Mouse (Mus musculus) hindbrain, embryonic 10.5 days (tissue): ENCODE measurements around the gene Stat3. TPM values are rescaled to one million over a fixed set of nuclear protein-coding genes. Genes with fewer than 3 reads are reported as not detected.

Experiments used
- DNase-seq: peaks from one replicate; pipeline ENCODE4 v3.0.0-alpha.2; 2017; ENCODE audit warnings: low spot score
- H3K27ac ChIP-seq: fragments of 300-500 bp; sonication (generic); 2 replicates; pipeline ENCODE4 v1.5.1; 2016; ENCODE audit warnings: mild to moderate bottlenecking, moderate library complexity
- H3K27me3 ChIP-seq: fragments of 300-500 bp; sonication (generic); 2 replicates; pipeline ENCODE4 v1.6.1; 2016; ENCODE audit warnings: mild to moderate bottlenecking; ENCODE audit not compliant: poor library complexity, insufficient read depth, severe bottlenecking
- H3K36me3 ChIP-seq: fragments of 300-500 bp; sonication (generic); 2 replicates; pipeline ENCODE4 v1.6.1; 2016; ENCODE audit warnings: mild to moderate bottlenecking, moderate library complexity
- H3K4me1 ChIP-seq: fragments of 300-500 bp; sonication (generic); replicated peaks from 2 replicates; pipeline ENCODE4 v1.6.1; 2016; ENCODE audit warnings: mild to moderate bottlenecking
- H3K4me3 ChIP-seq: fragments of 300-500 bp; sonication (generic); 2 replicates; pipeline ENCODE4 v1.5.1; 2016; ENCODE audit warnings: mild to moderate bottlenecking, moderate library complexity
- H3K9me3 ChIP-seq: fragments of 300-500 bp; sonication (generic); 2 replicates; pipeline ENCODE4 v1.6.1; 2016; ENCODE audit warnings: mild to moderate bottlenecking, moderate library complexity
- whole genome bisulfite sequencing: fragments of 180-500 bp; shearing (Covaris S2); methylation state at CpG from one replicate; pipeline ENCODE4 v1.1.7; 2016; 5-methylcytosine and 5-hydroxymethylcytosine counted together
- polyA plus RNA-seq: library from polyadenylated mRNA; unstranded; fragments of >200 nt; fragmentation: Nextera tagmentation; extraction: Ambion mirVana; gene quantifications from 2 replicates; pipeline ENCODE4 v1.2.1, GENCODE M21; 2016

The Stat3 gene
- polyA plus RNA-seq, 1 experiment from 2014 or later = 31.5 TPM

DNA sequence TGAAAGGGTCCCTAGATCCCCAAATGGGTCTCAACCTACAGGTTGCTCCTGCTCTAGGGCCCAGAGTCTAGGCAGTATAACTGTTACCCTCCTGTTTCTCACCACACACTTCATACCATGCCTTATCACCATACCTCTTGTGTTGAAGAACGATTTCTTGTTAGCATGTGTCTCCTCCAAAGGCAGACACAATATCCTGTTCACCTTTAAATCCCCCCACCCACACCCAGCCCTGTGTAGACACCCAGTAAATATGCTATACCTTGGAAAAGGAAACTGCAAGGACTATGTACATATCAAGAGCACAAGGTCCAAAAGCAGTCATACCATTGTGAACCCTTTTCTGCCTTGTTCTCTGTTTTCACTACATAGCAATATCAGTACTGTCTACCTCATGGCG lies 87.3 kb downstream of the Stat3 start:
- H3K27ac ChIP-seq = no peak overlapping the region
- H3K4me1 ChIP-seq = peaks cover 29% of the 10 kb centered on the region
- H3K27me3 ChIP-seq = peaks cover 69% of the 10 kb centered on the region
- no peak overlapping the region for H3K4me3 ChIP-seq
- WGBS = 94% methylated on average over 2 of the region's 2 CpGs
- DNase-seq = no peak
- H3K9me3 ChIP-seq = no peaks in the 10 kb centered on the region
- H3K36me3 ChIP-seq = no peaks in the 10 kb centered on the region

DNA sequence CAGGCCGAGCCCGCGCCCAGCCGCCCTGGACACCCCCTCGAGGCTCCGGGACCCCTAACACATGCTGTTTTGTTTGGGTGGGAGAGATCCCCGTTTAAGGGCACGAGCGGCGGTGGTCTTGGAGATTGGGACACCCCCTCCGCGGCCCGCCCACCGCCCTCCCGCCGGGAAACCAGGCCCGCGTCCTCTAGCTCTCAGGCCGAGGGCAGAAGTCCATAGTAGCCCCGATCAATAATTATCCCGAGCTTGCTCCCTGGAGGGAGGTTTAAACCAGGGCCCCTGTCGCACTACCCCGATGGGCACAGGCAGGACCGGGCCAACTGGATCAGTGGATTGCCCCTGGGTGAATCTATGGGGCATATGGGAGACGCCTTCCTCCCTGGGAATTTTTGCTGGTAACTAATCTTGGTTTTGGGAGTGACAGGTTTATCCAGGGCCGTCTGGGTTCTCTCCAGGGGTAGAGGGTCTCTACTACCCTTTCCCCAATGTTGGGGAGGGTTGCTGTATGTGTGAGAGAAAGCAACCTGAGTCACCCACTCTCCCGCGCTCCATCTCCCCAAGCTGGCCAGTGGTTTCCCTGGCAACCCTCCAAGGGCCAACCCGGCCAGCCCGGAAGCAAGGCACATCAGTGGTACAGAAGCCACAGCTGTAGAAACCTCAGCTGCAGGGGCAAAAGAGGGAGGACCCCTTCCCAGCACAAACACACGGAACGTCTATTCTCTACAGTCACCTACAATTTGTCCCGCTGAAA lies 88.4 kb downstream of the Stat3 start:
- H3K27me3 ChIP-seq = peaks cover 58% of the 10 kb centered on the region
- no peaks in the 10 kb centered on the region for H3K9me3 ChIP-seq
- H3K4me1 ChIP-seq = peaks cover 29% of the 10 kb centered on the region
- H3K4me3 ChIP-seq = peak overlapping the region; percentile 79
- peak overlapping the region; percentile 90 for H3K27ac ChIP-seq
- no peaks in the 10 kb centered on the region for H3K36me3 ChIP-seq
- peak; percentile 59 for DNase-seq
- WGBS = under 1% methylated on average over 33 of the region's 33 CpGs

DNA sequence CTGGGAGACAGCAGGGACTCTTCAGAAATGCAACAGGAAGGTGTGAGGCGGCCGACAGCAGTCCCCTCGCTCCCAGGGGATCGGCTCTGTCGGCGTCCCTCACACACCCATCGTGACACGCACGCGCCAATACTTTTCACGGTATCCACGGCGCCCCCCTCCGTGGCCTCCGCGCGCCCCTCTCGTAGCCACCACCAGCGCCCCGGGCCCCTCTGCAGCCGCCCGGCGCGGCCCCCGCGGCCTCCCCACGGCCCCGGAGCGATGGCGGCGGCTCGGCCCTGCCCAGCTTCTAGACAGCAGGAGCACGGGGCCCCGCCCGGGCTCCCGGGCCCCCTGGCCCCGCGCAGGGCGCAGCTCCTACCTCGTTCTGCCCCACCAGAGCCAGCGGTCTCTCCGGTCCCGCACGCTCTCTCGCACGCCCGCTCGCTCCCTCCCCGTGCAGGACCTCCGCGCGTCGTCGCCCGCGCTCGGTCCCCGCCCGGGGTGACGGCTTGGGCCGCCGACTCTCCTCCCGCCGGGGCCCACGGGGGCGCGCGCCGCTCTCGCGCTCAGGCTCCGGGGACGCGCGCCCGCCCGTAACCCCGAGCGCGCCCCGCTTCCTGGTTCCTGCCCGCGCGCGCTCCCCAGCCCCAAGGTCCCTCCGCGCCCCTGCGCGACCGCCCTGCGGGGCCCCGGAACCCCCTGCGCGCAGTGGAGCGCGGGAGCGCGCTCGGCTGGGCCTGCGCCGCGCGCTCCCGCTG lies 89.1 kb downstream of the Stat3 start, which contains the start of gene Stat5b:
TSS of gene Stat5b (minus strand) at position 687 of the 740 bp plus-strand sequence.
- peak within 1 kb of the TSS; percentile 79 for H3K4me3 ChIP-seq
- DNase-seq = peak; percentile 67
- WGBS = under 1% methylated on average over 104 of the region's 104 CpGs
- peak within 1 kb of the TSS; percentile 90 for H3K27ac ChIP-seq
- no peaks in the 10 kb centered on the region for H3K36me3 ChIP-seq
- H3K9me3 ChIP-seq = no peaks in the 10 kb centered on the region
- H3K27me3 ChIP-seq = peaks cover 50% of the 10 kb centered on the region
- peaks cover 29% of the 10 kb centered on the region for H3K4me1 ChIP-seq

DNA sequence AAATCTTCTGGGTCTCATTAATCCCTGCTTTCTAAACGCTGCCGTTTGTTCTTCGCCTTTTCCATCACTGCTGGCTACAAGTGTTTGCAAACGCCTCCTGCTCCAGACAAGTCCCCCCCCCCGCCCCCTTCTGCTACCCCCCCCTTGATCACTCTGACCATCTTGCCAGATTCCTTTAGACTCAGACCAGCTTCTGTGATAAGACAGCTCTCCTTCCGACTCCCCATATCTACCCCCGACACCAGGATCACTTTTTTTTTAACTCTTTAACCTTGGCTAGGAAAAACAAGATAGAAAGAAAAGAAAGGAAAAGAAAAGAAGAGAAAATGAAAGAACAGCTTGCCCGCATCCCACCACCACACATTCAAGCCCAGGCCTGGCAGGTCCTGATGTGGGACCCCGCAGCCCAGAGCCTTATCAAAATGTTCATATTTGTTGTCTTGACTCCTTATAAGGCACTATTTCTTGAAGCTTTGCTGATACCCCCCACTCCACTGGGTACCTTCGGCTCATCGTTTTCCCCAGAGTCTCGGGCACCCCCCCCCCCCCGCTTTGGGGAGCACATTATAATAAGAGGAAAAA lies 89.8 kb downstream of the Stat3 start:
- Histone ChIP-seq H3K9me3 (no peaks in the 10 kb centered on the region), H3K4me1 (peaks cover 29% of the 10 kb centered on the region), H3K36me3 (no peaks in the 10 kb centered on the region), H3K4me3 (peak overlapping the region; percentile 79), H3K27ac (peak overlapping the region; percentile 90), H3K27me3 (peaks cover 45% of the 10 kb centered on the region)
- peak; percentile 10 for DNase-seq
- 5% methylated on average over 13 of the region's 13 CpGs for WGBS

DNA sequence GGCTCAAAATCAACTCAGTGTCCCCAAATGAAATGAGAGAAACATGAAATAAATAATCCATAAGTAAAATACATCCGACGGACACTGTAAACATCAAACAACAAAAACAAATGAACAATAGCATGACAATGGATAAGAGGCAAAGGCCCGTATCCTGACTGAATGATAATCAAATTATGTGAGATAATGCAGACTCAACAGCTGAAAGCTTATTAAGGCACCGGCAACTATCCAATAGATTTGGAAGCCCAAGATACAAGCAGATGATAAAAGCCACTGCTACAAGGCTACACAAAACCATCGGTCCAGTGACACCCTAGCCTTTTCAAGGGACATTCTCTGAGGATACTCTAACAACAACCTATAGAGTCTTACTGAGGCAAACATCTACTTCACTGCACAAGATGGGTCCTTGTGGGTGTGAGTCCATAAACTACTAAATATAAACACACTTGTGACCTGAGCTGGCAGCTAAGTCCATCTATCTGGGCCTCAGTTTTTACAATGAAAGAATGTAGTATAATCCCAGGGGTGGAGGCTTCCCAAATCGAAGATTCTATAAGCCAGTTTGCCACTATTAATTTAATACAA lies 90.5 kb downstream of the Stat3 start:
- Histone ChIP-seq H3K36me3 (no peaks in the 10 kb centered on the region), H3K4me1 (peaks cover 29% of the 10 kb centered on the region), H3K27me3 (peaks cover 38% of the 10 kb centered on the region), H3K27ac (no peak overlapping the region), H3K9me3 (no peaks in the 10 kb centered on the region), H3K4me3 (peak overlapping the region; percentile 79)
- DNase-seq = no peak
- WGBS = 75% methylated on average over 6 of the region's 6 CpGs

DNA sequence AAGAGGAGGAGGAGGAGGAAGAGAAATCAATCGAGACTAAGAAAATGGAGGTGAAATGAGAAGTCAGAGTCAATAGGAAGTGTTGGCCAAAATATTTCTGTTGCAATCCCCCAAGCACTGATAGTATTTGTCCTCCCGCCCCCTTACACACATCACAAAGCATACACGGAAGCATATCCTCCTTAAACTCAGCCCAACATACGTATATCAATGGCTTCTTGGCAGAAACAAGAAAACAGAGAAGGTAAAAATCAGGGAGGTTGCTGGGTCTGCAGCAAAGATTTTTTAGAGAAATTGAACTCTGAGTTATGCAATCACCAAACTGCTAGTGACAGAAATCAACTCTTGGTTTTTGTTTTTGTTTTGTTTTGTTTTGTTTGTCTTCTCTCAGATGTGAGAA lies 91.3 kb downstream of the Stat3 start:
- Histone ChIP-seq H3K4me1 (peaks cover 29% of the 10 kb centered on the region), H3K27me3 (peaks cover 34% of the 10 kb centered on the region), H3K36me3 (no peaks in the 10 kb centered on the region), H3K4me3 (no peak overlapping the region), H3K9me3 (no peaks in the 10 kb centered on the region), H3K27ac (no peak overlapping the region)
- 79% methylated on average over 4 of the region's 4 CpGs for WGBS
- DNase-seq = no peak

DNA sequence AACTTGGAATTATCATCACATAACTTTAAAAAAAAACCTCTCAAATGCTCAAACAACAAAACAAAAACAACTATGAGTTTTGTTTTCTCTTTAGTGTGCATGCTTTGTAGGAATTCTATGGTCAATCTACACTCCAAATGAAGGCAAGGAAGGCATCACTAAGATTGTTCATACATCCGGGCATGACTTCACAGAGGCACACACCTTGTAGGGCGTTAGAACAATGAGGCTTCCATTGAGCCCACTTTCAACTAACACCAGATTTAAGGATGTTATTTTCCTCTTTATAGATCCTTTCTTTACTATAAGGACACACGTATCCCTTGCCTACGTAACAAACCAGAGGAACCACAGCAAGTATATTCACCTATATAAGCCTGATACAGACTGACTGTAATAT lies 91.8 kb downstream of the Stat3 start:
- Histone ChIP-seq H3K9me3 (no peaks in the 10 kb centered on the region), H3K4me3 (no peak overlapping the region), H3K4me1 (peaks cover 29% of the 10 kb centered on the region), H3K27me3 (peaks cover 29% of the 10 kb centered on the region), H3K36me3 (no peaks in the 10 kb centered on the region), H3K27ac (no peak overlapping the region)
- no peak for DNase-seq
- WGBS = 88% methylated on average over 4 of the region's 4 CpGs

DNA sequence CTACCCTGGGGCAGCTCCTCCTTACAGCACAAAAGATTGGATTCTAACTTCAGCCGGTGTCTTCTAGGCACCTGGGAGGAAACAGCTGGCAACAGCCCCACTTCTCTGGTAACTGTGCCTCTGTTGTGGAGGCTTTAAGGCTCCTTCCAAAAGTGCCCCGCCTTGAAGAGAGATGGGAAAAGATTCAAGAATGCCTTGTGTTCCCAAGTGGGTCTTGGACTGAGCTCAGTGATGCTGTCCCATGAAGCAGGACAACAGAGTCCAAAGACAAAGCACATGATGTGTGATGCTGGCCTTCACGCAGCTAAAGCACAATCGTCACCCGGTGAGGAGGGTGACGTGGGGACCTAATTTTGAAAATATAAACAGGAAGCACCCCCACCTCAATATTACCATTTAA lies 93.5 kb downstream of the Stat3 start:
- Histone ChIP-seq H3K27ac (no peak overlapping the region), H3K36me3 (no peaks in the 10 kb centered on the region), H3K4me1 (peaks cover 19% of the 10 kb centered on the region), H3K4me3 (no peak overlapping the region), H3K9me3 (no peaks in the 10 kb centered on the region), H3K27me3 (peaks cover 15% of the 10 kb centered on the region)
- no peak for DNase-seq
- WGBS = 83% methylated on average over 6 of the region's 6 CpGs

DNA sequence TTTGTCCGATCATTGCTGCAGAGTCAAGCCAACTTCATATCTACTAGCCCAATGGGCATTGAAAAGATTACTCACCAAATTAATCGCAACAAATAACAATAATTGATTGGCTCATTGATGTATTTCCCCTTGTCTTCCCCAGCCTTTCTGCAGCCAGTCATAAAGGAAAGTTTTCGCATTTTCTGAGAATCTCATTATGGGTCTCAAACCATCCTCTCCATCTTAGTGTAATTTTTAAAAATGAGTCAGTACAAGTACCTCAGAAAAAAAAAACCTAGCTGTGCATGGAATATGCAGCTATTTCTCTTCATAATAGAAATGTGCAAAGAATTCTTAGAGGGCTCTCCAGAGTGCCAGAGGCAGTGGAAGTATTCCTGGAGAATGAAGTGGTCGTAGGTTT lies 95.2 kb downstream of the Stat3 start:
- Histone ChIP-seq H3K27ac (no peak overlapping the region), H3K4me3 (no peak overlapping the region), H3K27me3 (peaks cover 12% of the 10 kb centered on the region), H3K4me1 (peaks cover 8% of the 10 kb centered on the region), H3K36me3 (no peaks in the 10 kb centered on the region), H3K9me3 (no peaks in the 10 kb centered on the region)
- WGBS = 89% methylated on average over 4 of the region's 4 CpGs
- DNase-seq = no peak

DNA sequence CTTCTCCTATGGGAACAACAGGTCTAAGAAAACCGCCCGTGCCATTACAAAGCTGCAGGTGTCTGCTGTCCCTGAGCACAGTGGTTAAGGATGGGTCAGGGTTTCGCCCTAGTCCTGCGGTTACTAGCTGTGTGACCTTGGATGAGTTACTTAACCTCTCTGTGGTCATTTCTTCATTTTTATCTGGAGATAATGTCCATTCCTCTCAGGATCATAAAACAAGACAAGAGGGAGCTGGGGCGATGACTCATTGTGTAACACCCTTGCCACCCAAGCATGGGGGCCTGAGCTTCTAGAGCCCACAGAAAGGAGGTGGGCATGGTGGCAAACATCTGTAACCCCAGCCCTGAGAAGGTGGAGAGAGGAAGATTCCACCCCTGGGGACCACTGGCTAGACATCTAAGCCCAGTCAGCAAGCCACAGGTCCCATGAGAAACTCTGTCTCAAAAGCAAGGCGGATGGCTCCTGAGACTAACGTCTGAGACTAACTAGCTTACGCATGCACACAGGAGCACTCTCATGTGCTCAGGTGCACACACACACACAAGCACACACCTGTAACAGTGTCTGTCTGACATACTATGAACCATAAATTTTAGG lies 96.2 kb downstream of the Stat3 start:
- no peaks in the 10 kb centered on the region; the same call in 1 of the 2 replicates for H3K4me1 ChIP-seq
- H3K9me3 ChIP-seq = no peaks in the 10 kb centered on the region
- H3K27ac ChIP-seq = no peak overlapping the region
- 0 out of 2 replicates have a peak, but pooled peaks cover 3% of the 10 kb centered on the region for H3K27me3 ChIP-seq
- no peak overlapping the region for H3K4me3 ChIP-seq
- no peaks in the 10 kb centered on the region for H3K36me3 ChIP-seq
- WGBS = 94% methylated on average over 8 of the region's 8 CpGs
- DNase-seq = no peak

DNA sequence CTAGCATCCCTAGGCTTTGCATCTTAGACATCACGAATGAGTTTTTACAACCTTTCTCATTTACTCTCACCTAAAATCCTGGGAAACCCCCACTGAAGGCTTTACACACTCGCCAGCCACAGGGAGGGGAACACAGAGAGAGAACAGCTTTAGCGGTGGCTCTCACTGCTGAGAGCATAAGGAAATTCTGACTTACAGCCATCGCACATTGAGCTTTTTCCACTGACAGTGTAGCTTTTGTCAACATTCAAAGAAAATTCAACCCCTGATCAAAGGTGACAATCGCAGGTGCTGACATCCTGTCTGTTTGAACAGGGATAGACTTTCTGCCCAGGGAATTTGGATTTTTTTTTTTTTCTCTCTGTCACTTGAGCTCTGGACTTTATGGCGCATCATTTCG lies 97.3 kb downstream of the Stat3 start:
- no peaks in the 10 kb centered on the region for H3K36me3 ChIP-seq
- 84% methylated on average over 7 of the region's 7 CpGs for WGBS
- H3K27me3 ChIP-seq = no peaks in the 10 kb centered on the region
- H3K9me3 ChIP-seq = peaks cover 4% of the 10 kb centered on the region
- DNase-seq = no peak
- no peak overlapping the region for H3K27ac ChIP-seq
- H3K4me3 ChIP-seq = no peak overlapping the region
- no peaks in the 10 kb centered on the region; the same call in 1 of the 2 replicates for H3K4me1 ChIP-seq

DNA sequence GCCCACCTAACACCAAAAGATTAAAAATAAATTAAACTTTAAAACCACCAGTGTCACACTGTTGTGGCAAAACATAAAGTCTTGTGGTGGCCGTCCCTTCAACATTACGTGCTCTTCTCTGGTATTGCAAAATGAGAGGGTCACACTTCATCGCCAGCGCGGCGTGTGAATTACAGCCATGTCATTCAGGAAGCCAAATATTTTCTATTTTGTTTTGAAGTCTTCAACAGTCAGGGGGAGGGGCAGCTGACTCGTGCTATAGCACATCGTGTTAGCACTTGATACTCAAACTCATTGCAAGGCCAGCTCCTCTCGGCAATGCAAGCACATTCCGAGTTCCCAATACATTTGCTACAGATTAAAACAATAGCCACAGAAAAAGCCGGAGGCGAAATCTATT lies 98.5 kb downstream of the Stat3 start:
- DNase-seq = no peak
- no peak overlapping the region for H3K4me3 ChIP-seq
- peaks cover 4% of the 10 kb centered on the region for H3K9me3 ChIP-seq
- no peaks in the 10 kb centered on the region; the same call in 1 of the 2 replicates for H3K4me1 ChIP-seq
- H3K36me3 ChIP-seq = no peaks in the 10 kb centered on the region
- H3K27me3 ChIP-seq = no peaks in the 10 kb centered on the region
- WGBS = 76% methylated on average over 12 of the region's 12 CpGs
- H3K27ac ChIP-seq = no peak overlapping the region
